Mouse (Mus musculus): ENCODE results near the gene 1700029P11Rik. TPM values are rescaled to one million over a fixed set of nuclear protein-coding genes. Genes with fewer than 3 reads are reported as not detected.
A peak's percentile ranks its signal among the peaks of the same experiment; 100 is the strongest.

1700029P11Rik gene
- polyA plus RNA-seq, 1 experiment from 2014 or later: not detected

GRCm38 (mm10) chr15:81985267-81986161 is 5.2 kb downstream of the 1700029P11Rik start:
- no peak overlapping the region for H3K4me3 ChIP-seq (replicated peaks)
- H3K9me3 ChIP-seq: no peaks in the 10 kb centered on the region
- H3K9ac ChIP-seq: no peak overlapping the region
- H3K4me2 ChIP-seq (replicated peaks): no peak overlapping the region
- no peak overlapping the region for H3K27ac ChIP-seq
- no peak for ATAC-seq
- H3K36me3 ChIP-seq: no peaks in the 10 kb centered on the region
- H3K4me1 ChIP-seq (replicated peaks): 0 out of 2 replicates have a peak, but pooled peaks cover 6% of the 10 kb centered on the region
- 71% methylated on average over 2 of the region's 2 CpGs for WGBS
- H3K27me3 ChIP-seq (replicated peaks): no peaks in the 10 kb centered on the region

- WGBS: 78% methylated on average over 3 of the region's 3 CpGs
- Histone ChIP-seq H3K9ac (no peak within 1 kb of the TSS), H3K4me3 (replicated peaks) (no peak within 1 kb of the TSS), H3K4me1 (replicated peaks) (0 out of 2 replicates have a peak, but pooled peaks cover 8% of the 10 kb centered on the region), H3K4me2 (replicated peaks) (no peak within 1 kb of the TSS), H3K27me3 (replicated peaks) (no peaks in the 10 kb centered on the region), H3K27ac (no peak within 1 kb of the TSS), H3K9me3 (no peaks in the 10 kb centered on the region), H3K36me3 (no peaks in the 10 kb centered on the region)
- ATAC-seq: no peak
Measured at GRCm38 (mm10) chr15:81987646-81988045, 7.3 kb downstream of the 1700029P11Rik start, which contains the start of gene Xrcc6. Xrcc6 (plus strand) TSS chr15:81987835.

- Histone ChIP-seq H3K27me3 (replicated peaks) (no peaks in the 10 kb centered on the region), H3K36me3 (peaks cover 14% of the 10 kb centered on the region), H3K4me1 (replicated peaks) (0 out of 2 replicates have a peak, but pooled peaks cover 8% of the 10 kb centered on the region), H3K4me3 (replicated peaks) (no peak overlapping the region), H3K9ac (no peak overlapping the region), H3K27ac (no peak overlapping the region), H3K4me2 (replicated peaks) (no peak overlapping the region), H3K9me3 (no peaks in the 10 kb centered on the region)
- ATAC-seq: peak; percentile 79
- WGBS: 44% methylated on average over 11 of the region's 11 CpGs
Measured at GRCm38 (mm10) chr15:81989371-81990062, 9.2 kb downstream of the 1700029P11Rik start.

GRCm38 (mm10) chr15:81990549-81990948 is 10.2 kb downstream of the 1700029P11Rik start:
- Histone ChIP-seq H3K36me3 (peaks cover 16% of the 10 kb centered on the region), H3K4me2 (replicated peaks) (no peak overlapping the region), H3K4me1 (replicated peaks) (0 out of 2 replicates have a peak, but pooled peaks cover 8% of the 10 kb centered on the region), H3K9me3 (no peaks in the 10 kb centered on the region), H3K27me3 (replicated peaks) (no peaks in the 10 kb centered on the region), H3K9ac (no peak overlapping the region), H3K27ac (no peak overlapping the region), H3K4me3 (replicated peaks) (no peak overlapping the region)
- 45% methylated on average over 7 of the region's 7 CpGs for WGBS
- peak; percentile 71 for ATAC-seq

- Histone ChIP-seq H3K27me3 (replicated peaks) (no peaks in the 10 kb centered on the region), H3K4me1 (replicated peaks) (0 out of 2 replicates have a peak, but pooled peaks cover 8% of the 10 kb centered on the region), H3K36me3 (peaks cover 24% of the 10 kb centered on the region), H3K9me3 (no peaks in the 10 kb centered on the region), H3K4me2 (replicated peaks) (no peak overlapping the region), H3K4me3 (replicated peaks) (no peak overlapping the region), H3K27ac (no peak overlapping the region), H3K9ac (no peak overlapping the region)
- WGBS: 72% methylated on average over 6 of the region's 6 CpGs
- no peak for ATAC-seq
Measured at GRCm38 (mm10) chr15:81993992-81994391, 13.7 kb downstream of the 1700029P11Rik start.

GRCm38 (mm10) chr15:82004257-82004656 is 23.9 kb downstream of the 1700029P11Rik start:
- peak; percentile 93 for ATAC-seq
- Histone ChIP-seq H3K9ac (no peak overlapping the region), H3K9me3 (no peaks in the 10 kb centered on the region), H3K27ac (no peak overlapping the region), H3K36me3 (0 out of 2 replicates have a peak, but pooled peaks cover 4% of the 10 kb centered on the region), H3K4me1 (replicated peaks) (no peaks in the 10 kb centered on the region; the same call in 1 of the 2 replicates), H3K4me3 (replicated peaks) (no peak overlapping the region), H3K4me2 (replicated peaks) (no peak overlapping the region), H3K27me3 (replicated peaks) (no peaks in the 10 kb centered on the region)
- 60% methylated on average over 8 of the region's 8 CpGs for WGBS

- no peaks in the 10 kb centered on the region for H3K27me3 ChIP-seq (replicated peaks)
- H3K27ac ChIP-seq: no peak overlapping the region
- H3K4me3 ChIP-seq (replicated peaks): no peak overlapping the region
- no peak for ATAC-seq
- H3K36me3 ChIP-seq: no peaks in the 10 kb centered on the region
- WGBS: 81% methylated on average over 6 of the region's 6 CpGs
- H3K4me1 ChIP-seq (replicated peaks): peaks cover 18% of the 10 kb centered on the region
- no peaks in the 10 kb centered on the region for H3K9me3 ChIP-seq
- H3K4me2 ChIP-seq (replicated peaks): no peak overlapping the region
- H3K9ac ChIP-seq: no peak overlapping the region
Measured at GRCm38 (mm10) chr15:82011947-82012346, 31.6 kb downstream of the 1700029P11Rik start.

- H3K4me1 ChIP-seq (replicated peaks): peaks cover 19% of the 10 kb centered on the region
Measured at GRCm38 (mm10) chr15:82014745-82015391, 34.5 kb downstream of the 1700029P11Rik start.

GRCm38 (mm10) chr15:82015392-82016100 is 35.2 kb downstream of the 1700029P11Rik start:
- under 1% methylated on average over 37 of the region's 39 CpGs for WGBS

More at GRCm38 (mm10) chr15:82014745-82015391, 34.5 kb downstream of the 1700029P11Rik start:
- H3K27ac ChIP-seq: peak overlapping the region; percentile 69; the same call in 1 of the 2 replicates
- H3K36me3 ChIP-seq: no peaks in the 10 kb centered on the region
- ATAC-seq: no peak
- H3K4me3 ChIP-seq (replicated peaks): peak overlapping the region; percentile 66
- peak overlapping the region; percentile 70 for H3K9ac ChIP-seq
- WGBS: 21% methylated on average over 9 of the region's 9 CpGs
- H3K4me2 ChIP-seq (replicated peaks): peak overlapping the region; percentile 92
- no peaks in the 10 kb centered on the region for H3K9me3 ChIP-seq
- H3K27me3 ChIP-seq (replicated peaks): no peaks in the 10 kb centered on the region

GRCm38 (mm10) chr15:82016101-82016808 is 35.9 kb downstream of the 1700029P11Rik start:
- Histone ChIP-seq H3K9me3 (no peaks in the 10 kb centered on the region), H3K27me3 (replicated peaks) (no peaks in the 10 kb centered on the region), H3K4me2 (replicated peaks) (peak overlapping the region; percentile 92), H3K4me1 (replicated peaks) (peaks cover 19% of the 10 kb centered on the region), H3K4me3 (replicated peaks) (peak overlapping the region; percentile 66), H3K36me3 (no peaks in the 10 kb centered on the region), H3K27ac (peak overlapping the region; percentile 72), H3K9ac (peak overlapping the region; percentile 70)
- peak; percentile 98 for ATAC-seq
- WGBS: under 1% methylated on average over 53 of the region's 53 CpGs

More at GRCm38 (mm10) chr15:82015392-82016100, 35.2 kb downstream of the 1700029P11Rik start:
- no peaks in the 10 kb centered on the region for H3K27me3 ChIP-seq (replicated peaks)
- ATAC-seq: peak; percentile 70; the same call in 1 of the 2 replicates
- H3K36me3 ChIP-seq: no peaks in the 10 kb centered on the region
- H3K9me3 ChIP-seq: no peaks in the 10 kb centered on the region
- H3K4me1 ChIP-seq (replicated peaks): peaks cover 19% of the 10 kb centered on the region
- H3K9ac ChIP-seq: peak overlapping the region; percentile 70
- peak overlapping the region; percentile 92 for H3K4me2 ChIP-seq (replicated peaks)
- H3K4me3 ChIP-seq (replicated peaks): peak overlapping the region; percentile 66
- H3K27ac ChIP-seq: peak overlapping the region; percentile 69

GRCm38 (mm10) chr15:82016830-82017229 is 36.5 kb downstream of the 1700029P11Rik start:
- peak overlapping the region; percentile 83 for H3K4me2 ChIP-seq (replicated peaks)
- peak overlapping the region; percentile 72 for H3K27ac ChIP-seq
- no peaks in the 10 kb centered on the region for H3K27me3 ChIP-seq (replicated peaks)
- no peak for ATAC-seq
- H3K9ac ChIP-seq: peak overlapping the region; percentile 64
- H3K4me3 ChIP-seq (replicated peaks): peak overlapping the region; percentile 66
- 15% methylated on average over 6 of the region's 6 CpGs for WGBS
- no peaks in the 10 kb centered on the region for H3K9me3 ChIP-seq
- H3K36me3 ChIP-seq: no peaks in the 10 kb centered on the region
- H3K4me1 ChIP-seq (replicated peaks): peaks cover 19% of the 10 kb centered on the region

Measured in intestine, embryonic 15.5 days (tissue).